Mouse (Mus musculus) kidney, embryonic 14.5 days (tissue): ENCODE measurements at regions not wholly inside any gene's neighbourhood (a gene's known extent, or its start where the extent isn't known, plus 50 kb on each side); places are given as distances from the start of the nearest gene placed in this dataset.
A peak's percentile ranks its signal among the peaks of the same experiment; 100 is the strongest.

Experiments used
- ATAC-seq: fragments of 200-750 bp; cut with Nextera tagmentation; 2 replicates; pipeline ENCODE4 v1.8.0; 2017; ENCODE audit warnings: moderate number of reproducible peaks, mild to moderate bottlenecking, moderate TSS enrichment, moderate library complexity; ENCODE audit not compliant: low FRiP score, low TSS enrichment
- H3K27ac ChIP-seq: fragments of 300-500 bp; sonication (generic); 2 replicates; pipeline ENCODE4 v1.5.1; 2014; ENCODE audit warnings: low read depth, mild to moderate bottlenecking, low read length, moderate library complexity, mixed read lengths
- H3K27me3 ChIP-seq: fragments of 300-500 bp; sonication (generic); 2 replicates; pipeline ENCODE4 v1.6.1; 2014; ENCODE audit warnings: mild to moderate bottlenecking, low read length; ENCODE audit not compliant: control insufficient read depth, insufficient read depth
- H3K36me3 ChIP-seq: fragments of 300-500 bp; sonication (generic); 2 replicates; pipeline ENCODE4 v1.6.1; 2014; ENCODE audit warnings: low read length, mixed read lengths; ENCODE audit not compliant: control insufficient read depth, insufficient read depth
- H3K4me1 ChIP-seq: fragments of 300-500 bp; sonication (generic); 2 replicates; pipeline ENCODE4 v1.6.1; 2014; ENCODE audit warnings: low read length, mixed read lengths; ENCODE audit not compliant: control insufficient read depth, insufficient read depth
- H3K4me2 ChIP-seq: fragments of 300-500 bp; sonication (generic); replicated peaks from 2 replicates; pipeline ENCODE4 v1.6.1; 2014; ENCODE audit warnings: low read depth, mild to moderate bottlenecking, low read length
- H3K4me3 ChIP-seq: fragments of 300-500 bp; sonication (generic); 2 replicates; pipeline ENCODE4 v1.5.1; 2014; ENCODE audit warnings: mild to moderate bottlenecking, low read length
- H3K9ac ChIP-seq: fragments of 300-500 bp; sonication (generic); 2 replicates; pipeline ENCODE4 v1.6.1; 2014; ENCODE audit warnings: low read depth, mild to moderate bottlenecking, low read length, moderate library complexity
- H3K9me3 ChIP-seq: fragments of 300-500 bp; sonication (generic); 2 replicates; pipeline ENCODE4 v1.6.1; 2016; ENCODE audit warnings: low read length; ENCODE audit not compliant: control insufficient read depth
- WGBS: fragments of 180-500 bp; shearing (Covaris S2); extraction: QIAGEN DNeasy Blood & Tissue Kit; methylation state at CpG from one replicate; pipeline ENCODE4 v1.1.7; 2014; 5-methylcytosine and 5-hydroxymethylcytosine counted together

GRCm38 (mm10) chr11:64599178-64599577 lies 162.7 kb upstream of the F930015N05Rik start:
- Histone ChIP-seq H3K9me3 (no peaks in the 10 kb centered on the region), H3K27ac (no peak overlapping the region), H3K4me2 (no peak overlapping the region), H3K9ac (no peak overlapping the region), H3K4me3 (no peak overlapping the region), H3K27me3 (peaks cover 3% of the 10 kb centered on the region; the same call in 1 of the 2 replicates), H3K4me1 (no peaks in the 10 kb centered on the region), H3K36me3 (no peaks in the 10 kb centered on the region)
- 0 out of 2 replicates have a peak, but pooled peaks have one; percentile 28 for ATAC-seq
- whole genome bisulfite sequencing: 64% methylated on average over 3 of the region's 3 CpGs

- no peak overlapping the region for H3K4me3 ChIP-seq
- no peaks in the 10 kb centered on the region for H3K9me3 ChIP-seq
- WGBS: 67% methylated on average over 10 of the region's 10 CpGs
- H3K9ac ChIP-seq: no peak overlapping the region
- no peaks in the 10 kb centered on the region for H3K4me1 ChIP-seq
- H3K27ac ChIP-seq: no peak overlapping the region
- no peaks in the 10 kb centered on the region; the same call in 1 of the 2 replicates for H3K27me3 ChIP-seq
- no peak overlapping the region for H3K4me2 ChIP-seq
- H3K36me3 ChIP-seq: no peaks in the 10 kb centered on the region
- 0 out of 2 replicates have a peak, but pooled peaks have one; percentile 62 for ATAC-seq
Observed at GRCm38 (mm10) chr11:64600201-64601102, 164.0 kb upstream of the F930015N05Rik start.

GRCm38 (mm10) chr11:64609043-64609442 lies 172.6 kb upstream of the F930015N05Rik start:
- no peaks in the 10 kb centered on the region for H3K9me3 ChIP-seq
- no peaks in the 10 kb centered on the region for H3K4me1 ChIP-seq
- WGBS: 92% methylated on average over 2 of the region's 2 CpGs
- H3K27ac ChIP-seq: no peak overlapping the region
- no peak for ATAC-seq
- H3K27me3 ChIP-seq: no peaks in the 10 kb centered on the region
- no peak overlapping the region for H3K4me3 ChIP-seq
- H3K9ac ChIP-seq: no peak overlapping the region
- H3K4me2 ChIP-seq: no peak overlapping the region
- no peaks in the 10 kb centered on the region for H3K36me3 ChIP-seq

GRCm38 (mm10) chr11:64610724-64611123 lies 174.3 kb upstream of the F930015N05Rik start:
- H3K4me2 ChIP-seq: no peak overlapping the region
- H3K9ac ChIP-seq: no peak overlapping the region
- H3K36me3 ChIP-seq: no peaks in the 10 kb centered on the region
- no peak for ATAC-seq
- no peaks in the 10 kb centered on the region for H3K27me3 ChIP-seq
- no peaks in the 10 kb centered on the region for H3K9me3 ChIP-seq
- no peaks in the 10 kb centered on the region for H3K4me1 ChIP-seq
- 85% methylated on average over 3 of the region's 3 CpGs for WGBS
- no peak overlapping the region for H3K27ac ChIP-seq
- H3K4me3 ChIP-seq: no peak overlapping the region

DNA sequence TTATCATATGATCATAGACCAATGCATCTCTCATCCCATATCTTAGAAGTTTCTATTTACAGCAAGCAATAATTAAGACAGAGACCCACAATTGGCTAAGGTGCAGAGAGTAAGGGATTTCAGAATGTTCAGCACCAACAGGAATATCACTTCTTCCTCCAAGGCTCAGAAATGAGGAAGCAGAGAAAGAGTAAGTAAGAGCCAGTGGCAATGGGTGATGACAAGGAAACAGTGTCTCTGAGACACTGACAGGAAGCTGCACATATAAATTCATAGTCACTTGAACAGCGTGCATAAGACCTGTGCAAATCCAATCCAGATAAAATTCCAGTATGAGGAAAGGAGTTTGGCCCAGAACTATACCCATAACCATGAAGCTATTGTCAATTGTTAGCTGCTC lies 178.7 kb upstream of the F930015N05Rik start:
- Histone ChIP-seq H3K36me3 (no peaks in the 10 kb centered on the region), H3K27ac (no peak overlapping the region), H3K4me3 (no peak overlapping the region), H3K4me1 (peaks cover 14% of the 10 kb centered on the region), H3K27me3 (no peaks in the 10 kb centered on the region), H3K9me3 (no peaks in the 10 kb centered on the region), H3K9ac (no peak overlapping the region), H3K4me2 (no peak overlapping the region)
- ATAC-seq: no peak
- WGBS: 62% methylated on average over 1 of the region's 1 CpGs

- no peak overlapping the region for H3K4me2 ChIP-seq
- WGBS: 20% methylated on average over 5 of the region's 5 CpGs
- peaks cover 14% of the 10 kb centered on the region for H3K4me1 ChIP-seq
- H3K36me3 ChIP-seq: no peaks in the 10 kb centered on the region
- no peaks in the 10 kb centered on the region for H3K27me3 ChIP-seq
- no peaks in the 10 kb centered on the region for H3K9me3 ChIP-seq
- no peak overlapping the region for H3K27ac ChIP-seq
- H3K4me3 ChIP-seq: no peak overlapping the region
- peak; percentile 55 for ATAC-seq
- H3K9ac ChIP-seq: no peak overlapping the region
Observed at GRCm38 (mm10) chr11:64618631-64619385, 182.4 kb upstream of the F930015N05Rik start.

GRCm38 (mm10) chr11:64627180-64627579 lies 190.7 kb upstream of the F930015N05Rik start:
- Histone ChIP-seq H3K4me1 (no peaks in the 10 kb centered on the region), H3K27ac (no peak overlapping the region), H3K27me3 (no peaks in the 10 kb centered on the region), H3K9ac (no peak overlapping the region), H3K4me2 (no peak overlapping the region), H3K36me3 (no peaks in the 10 kb centered on the region), H3K4me3 (no peak overlapping the region), H3K9me3 (no peaks in the 10 kb centered on the region)
- WGBS: 91% methylated on average over 7 of the region's 7 CpGs
- no peak for ATAC-seq

DNA sequence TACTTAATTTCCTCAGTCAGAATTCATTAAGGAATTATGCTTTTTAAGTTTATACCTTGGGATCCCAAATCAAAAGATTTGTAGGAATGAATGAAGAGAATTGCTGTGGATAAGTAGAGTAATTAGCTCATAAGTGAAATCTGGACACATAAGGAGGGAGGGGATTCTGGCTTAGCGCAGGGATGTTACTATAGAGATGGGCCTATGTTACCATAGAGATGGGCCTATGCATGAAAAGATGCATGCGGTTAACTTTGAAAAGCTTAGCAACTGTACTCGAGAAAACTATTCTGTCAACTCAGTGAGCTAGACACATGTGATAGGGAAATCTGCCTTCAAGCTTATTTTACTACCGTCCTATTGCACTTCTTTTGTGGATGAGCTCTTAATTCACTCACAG lies 204.5 kb upstream of the F930015N05Rik start:
- H3K36me3 ChIP-seq: no peaks in the 10 kb centered on the region
- H3K4me2 ChIP-seq: no peak overlapping the region
- no peak overlapping the region for H3K27ac ChIP-seq
- no peak overlapping the region for H3K4me3 ChIP-seq
- no peak for ATAC-seq
- no peaks in the 10 kb centered on the region for H3K4me1 ChIP-seq
- H3K27me3 ChIP-seq: no peaks in the 10 kb centered on the region
- H3K9me3 ChIP-seq: no peaks in the 10 kb centered on the region
- H3K9ac ChIP-seq: no peak overlapping the region
- 88% methylated on average over 4 of the region's 4 CpGs for WGBS

DNA sequence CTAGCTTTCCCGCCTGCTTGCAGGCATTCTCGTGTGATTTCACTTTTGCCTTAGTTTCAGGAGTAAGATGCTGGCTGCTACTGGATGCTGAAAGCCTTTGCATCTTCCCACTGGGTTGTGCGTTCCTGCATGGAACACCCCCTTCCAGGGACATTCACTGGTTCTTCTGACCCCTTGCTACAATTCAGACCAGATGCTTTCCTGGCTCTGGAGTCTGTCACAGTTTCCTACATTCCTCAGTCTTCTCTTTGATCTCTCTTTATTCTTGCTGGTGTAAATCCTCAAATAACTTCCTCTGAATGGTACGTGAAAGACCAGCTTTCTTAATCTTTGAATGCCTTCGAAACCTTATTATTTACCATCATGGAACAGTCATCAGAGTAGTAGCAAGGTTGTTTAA lies 206.7 kb upstream of the F930015N05Rik start:
- H3K4me3 ChIP-seq: no peak overlapping the region
- no peak for ATAC-seq
- no peak overlapping the region for H3K9ac ChIP-seq
- no peak overlapping the region for H3K4me2 ChIP-seq
- H3K27me3 ChIP-seq: no peaks in the 10 kb centered on the region
- H3K9me3 ChIP-seq: no peaks in the 10 kb centered on the region
- 80% methylated on average over 5 of the region's 5 CpGs for WGBS
- no peaks in the 10 kb centered on the region for H3K4me1 ChIP-seq
- no peaks in the 10 kb centered on the region for H3K36me3 ChIP-seq
- no peak overlapping the region for H3K27ac ChIP-seq
